Mouse (Mus musculus) liver, embryonic 14.5 days (tissue): ENCODE results near the gene Dact2. TPM values are rescaled to one million over a fixed set of nuclear protein-coding genes. Genes with fewer than 3 reads are reported as not detected.
A peak's percentile ranks its signal among the peaks of the same experiment; 100 is the strongest.

Experiments
- ATAC-seq: fragments of 200-750 bp; cut with Nextera tagmentation; 2 replicates; pipeline ENCODE4 v1.8.0; 2017; ENCODE audit warnings: moderate number of reproducible peaks, mild to moderate bottlenecking, moderate library complexity; ENCODE audit not compliant: insufficient read depth
- DNase-seq, 3 experiments: peaks; one replicate each; pipeline ENCODE4 v3.0.0-alpha.2; 2012 to 2013; ENCODE audit warnings: low read depth in 3 of 3, low spot score in 3 of 3
- H3K27ac ChIP-seq: fragments of 300-500 bp; sonication (generic); 2 replicates; pipeline ENCODE4 v1.5.1; 2014; ENCODE audit warnings: moderate library complexity, mild to moderate bottlenecking, control low read depth, inconsistent platforms
- H3K27me3 ChIP-seq: fragments of 300-500 bp; sonication (generic); 2 replicates; pipeline ENCODE4 v1.6.1; 2014; ENCODE audit warnings: mild to moderate bottlenecking, low read length, moderate library complexity; ENCODE audit not compliant: control insufficient read depth, insufficient read depth
- H3K36me3 ChIP-seq: fragments of 300-500 bp; sonication (generic); replicated peaks from 2 replicates; pipeline ENCODE4 v1.6.1; 2014; ENCODE audit warnings: low read depth; ENCODE audit not compliant: control insufficient read depth, insufficient read depth
- H3K4me1 ChIP-seq, 2 experiments: fragments of 200-500 bp in 1 of 2; fragments of 300-500 bp in 1 of 2; sonication (generic) in 1 of 2; replicated peaks; 2 replicates each; pipeline ENCODE4 v1.6.1; 2012 to 2014; ENCODE audit warnings: antibody characterized with exemption in 1 of 2, inconsistent platforms in 1 of 2, low read length in 1 of 2; ENCODE audit not compliant: control insufficient read depth in 2 of 2, insufficient read depth in 2 of 2
- H3K4me2 ChIP-seq: fragments of 300-500 bp; sonication (generic); 2 replicates; pipeline ENCODE4 v1.6.1; 2014; ENCODE audit warnings: low read depth, mild to moderate bottlenecking, control low read depth, moderate library complexity
- H3K4me3 ChIP-seq, 2 experiments: fragments of 200-500 bp in 1 of 2; fragments of 300-500 bp in 1 of 2; sonication (generic) in 1 of 2; 2 replicates each; pipeline ENCODE4 v1.5.1; 2012 to 2014; ENCODE audit warnings: low read depth in 2 of 2, low read length in 2 of 2, mild to moderate bottlenecking in 2 of 2, control low read depth in 1 of 2, inconsistent platforms in 1 of 2, moderate library complexity in 1 of 2; ENCODE audit not compliant: insufficient read depth in 1 of 2
- H3K9ac ChIP-seq: fragments of 300-500 bp; sonication (generic); replicated peaks from 2 replicates; pipeline ENCODE4 v1.6.1; 2014; ENCODE audit warnings: mild to moderate bottlenecking, control low read depth, moderate library complexity
- H3K9me3 ChIP-seq: fragments of 300-500 bp; sonication (generic); 2 replicates; pipeline ENCODE4 v1.6.1; 2016; ENCODE audit warnings: low read length, mixed read lengths; ENCODE audit not compliant: control insufficient read depth
- CTCF ChIP-seq: IDR thresholded peaks from 2 replicates; pipeline ENCODE4 v1.5.1; 2016; ENCODE audit warnings: antibody characterized with exemption, low read depth, control low read depth
- EP300 ChIP-seq: IDR thresholded peaks from 2 replicates; pipeline ENCODE4 v1.6.1; 2016; ENCODE audit warnings: antibody characterized with exemption, low read depth
- WGBS: fragments of 180-500 bp; shearing (Covaris S2); extraction: QIAGEN DNeasy Blood & Tissue Kit; methylation state at CpG from one replicate; pipeline ENCODE4 v1.1.7; 2014; ENCODE audit not compliant: insufficient replicate concordance; 5-methylcytosine and 5-hydroxymethylcytosine counted together
- polyA plus RNA-seq, 2 experiments: library from polyadenylated mRNA; depleted of rRNA in 1 of 2; stranded (reverse) in 1 of 2; unstranded in 1 of 2; fragments of >200 nt; fragmentation: Nextera tagmentation in 1 of 2; extraction: Ambion mirVana in 1 of 2; gene quantifications; 2 replicates each; pipeline versions ENCODE4 v1.2.1 to v1.2.3; 2012 to 2014

The Dact2 gene
- polyA plus RNA-seq, 2 experiments = 0.84 to 0.90 TPM

DNA sequence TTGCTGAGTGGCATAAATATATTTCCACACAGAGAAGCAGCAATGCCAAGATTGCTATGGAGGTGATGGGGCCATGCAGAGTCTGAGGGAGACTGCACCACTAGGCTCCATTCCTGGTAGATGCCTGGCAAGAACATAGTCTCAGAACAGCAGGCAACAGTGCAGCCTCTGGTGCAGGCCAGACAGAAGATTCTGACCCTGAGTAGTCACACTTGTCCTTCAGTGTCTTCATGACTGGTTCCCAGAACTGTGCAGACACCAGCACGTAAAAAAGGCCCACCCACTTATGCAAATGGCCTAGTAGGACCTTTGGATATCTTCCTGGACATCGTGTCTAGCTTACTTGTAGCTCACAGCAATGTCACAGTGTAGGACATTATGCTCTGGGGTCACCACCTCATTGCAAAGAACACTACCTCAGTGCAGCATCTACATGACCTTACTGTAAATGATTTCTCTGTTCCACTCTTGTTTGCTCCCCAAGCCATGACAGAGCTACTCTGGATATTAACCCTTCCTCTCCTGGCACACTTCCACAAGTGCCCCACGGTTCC, 9.9 kb upstream of the Dact2 start:
- Histone ChIP-seq H3K4me1 (no peaks in the 10 kb centered on the region), H3K4me2 (no peak overlapping the region), H3K9ac (no peak overlapping the region), H3K4me3 (no peak overlapping the region), H3K27ac (no peak overlapping the region), H3K9me3 (no peaks in the 10 kb centered on the region), H3K27me3 (no peaks in the 10 kb centered on the region), H3K36me3 (no peaks in the 10 kb centered on the region)
- no peak for TF ChIP-seq CTCF
- no peak for TF ChIP-seq EP300
- WGBS = 27% methylated on average over 3 of the region's 3 CpGs
- no peak for ATAC-seq
- no peak for DNase-seq

DNA sequence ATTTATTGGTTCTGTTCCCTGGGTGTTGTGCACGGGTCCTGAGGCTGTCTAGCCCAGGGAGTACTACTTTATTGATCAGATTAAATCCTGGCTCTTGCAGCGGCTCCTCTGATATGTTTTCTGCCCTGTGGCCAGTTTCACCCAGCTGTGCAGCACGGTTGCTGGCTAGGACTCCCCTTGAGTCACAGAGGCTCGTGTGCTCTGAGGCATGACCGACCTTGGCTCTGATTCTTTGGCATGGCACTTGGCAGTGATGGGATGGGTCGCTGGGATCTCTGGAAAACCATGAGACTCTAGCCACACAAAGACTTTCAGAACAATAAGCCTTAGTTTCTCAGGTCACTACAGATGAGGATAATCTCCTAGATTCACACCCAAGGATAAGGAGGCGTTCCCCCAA, 8.7 kb upstream of the Dact2 start:
- Histone ChIP-seq H3K27me3 (no peaks in the 10 kb centered on the region; the same call in 1 of the 2 replicates), H3K4me3 (no peak overlapping the region), H3K9ac (no peak overlapping the region), H3K4me2 (no peak overlapping the region), H3K9me3 (no peaks in the 10 kb centered on the region), H3K27ac (no peak overlapping the region), H3K36me3 (no peaks in the 10 kb centered on the region), H3K4me1 (no peaks in the 10 kb centered on the region)
- no peak for DNase-seq
- no peak for TF ChIP-seq CTCF
- TF ChIP-seq EP300 = no peak
- ATAC-seq = no peak
- 51% methylated on average over 7 of the region's 7 CpGs for WGBS

DNA sequence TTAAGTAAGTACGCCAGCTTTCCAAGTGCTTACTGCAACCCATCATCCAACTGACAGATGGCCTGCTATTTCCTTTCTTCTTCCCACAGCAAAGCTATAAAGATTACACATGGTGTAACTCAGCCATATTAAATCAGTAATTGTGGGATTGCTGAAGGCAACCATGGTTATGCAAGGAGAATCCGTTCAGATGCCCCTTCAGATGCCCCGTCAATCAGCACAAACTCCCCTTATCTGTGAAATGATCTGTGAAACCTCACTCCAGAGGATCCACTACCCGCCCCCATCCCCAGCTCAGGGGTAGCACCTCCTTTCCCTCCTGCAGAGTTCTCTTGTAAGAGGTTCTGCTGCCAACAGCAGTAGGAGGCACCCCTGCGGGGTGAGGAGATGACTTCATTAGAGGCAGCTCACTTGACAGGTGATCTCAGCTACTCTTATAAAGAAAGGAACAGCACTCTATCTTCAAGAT, 3.0 kb upstream of the Dact2 start:
- no peak overlapping the region for H3K27ac ChIP-seq
- no peak overlapping the region for H3K4me2 ChIP-seq
- no peak for DNase-seq
- no peak for ATAC-seq
- no peaks in the 10 kb centered on the region for H3K36me3 ChIP-seq
- H3K9ac ChIP-seq = no peak overlapping the region
- H3K27me3 ChIP-seq = peaks cover 28% of the 10 kb centered on the region
- no peak for TF ChIP-seq CTCF
- no peak for TF ChIP-seq EP300
- H3K4me1 ChIP-seq = no peaks in the 10 kb centered on the region; a peak in 1 of 4 replicates
- no peaks in the 10 kb centered on the region for H3K9me3 ChIP-seq
- H3K4me3 ChIP-seq = no peak overlapping the region
- 11% methylated on average over 5 of the region's 5 CpGs for WGBS

DNA sequence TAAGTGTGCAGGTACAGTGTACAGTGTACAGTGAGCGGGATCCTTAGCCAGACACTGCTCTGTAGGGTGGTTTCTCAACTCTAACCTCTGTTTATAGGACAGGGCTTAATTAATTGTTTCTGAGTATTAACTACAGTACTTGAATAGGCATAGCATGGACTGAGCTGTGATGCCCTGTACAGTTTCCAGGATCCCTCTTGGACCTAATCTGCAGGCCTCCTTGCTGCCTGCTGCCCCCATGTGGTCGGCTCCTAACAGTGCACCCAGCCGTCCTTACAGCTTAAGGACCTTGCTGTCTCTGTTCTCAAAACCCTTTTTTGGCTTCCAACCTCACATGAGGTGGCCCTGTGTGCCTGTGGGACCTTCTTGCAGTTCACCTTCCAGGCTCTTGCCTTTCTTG, 2.0 kb upstream of the Dact2 start:
- Histone ChIP-seq H3K9ac (no peak overlapping the region), H3K36me3 (no peaks in the 10 kb centered on the region), H3K4me2 (no peak overlapping the region), H3K27me3 (peaks cover 32% of the 10 kb centered on the region), H3K9me3 (no peaks in the 10 kb centered on the region), H3K27ac (no peak overlapping the region), H3K4me3 (no peak overlapping the region), H3K4me1 (peaks cover 0 to 2% of the 10 kb centered on the region in 2 experiments; a peak in 1 of 4 replicates)
- 22% methylated on average over 3 of the region's 3 CpGs for WGBS
- peak in 1 of 3 experiments; percentile 17 for DNase-seq
- no peak for ATAC-seq
- TF ChIP-seq EP300 (no peak), CTCF (peak; percentile 89)

DNA sequence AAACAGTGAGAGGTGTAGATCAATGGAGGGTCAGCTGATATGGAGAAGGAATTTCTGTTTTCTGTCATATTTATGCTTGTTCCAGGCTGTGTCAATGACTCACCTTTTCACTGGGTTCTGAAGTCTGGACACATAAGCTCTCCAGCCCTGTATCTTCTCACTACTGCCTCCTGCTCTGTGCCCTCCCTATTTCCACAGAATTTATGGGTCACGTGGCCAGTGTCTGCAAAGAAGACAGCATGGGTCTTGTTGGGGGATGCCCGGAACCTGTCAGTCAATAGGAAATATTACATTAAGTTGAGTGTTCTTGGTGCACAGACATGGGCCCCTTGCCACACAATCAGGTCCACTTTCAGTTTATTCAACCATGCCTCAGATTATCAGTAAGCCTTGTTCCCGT, 1.1 kb upstream of the Dact2 start:
- WGBS = 42% methylated on average over 3 of the region's 3 CpGs

More for the DNA sequence above, 1.1 kb upstream of the Dact2 start:
- Histone ChIP-seq H3K9me3 (no peaks in the 10 kb centered on the region), H3K4me1 (peaks cover 0 to 2% of the 10 kb centered on the region in 2 experiments; a peak in 1 of 4 replicates), H3K4me2 (no peak overlapping the region), H3K36me3 (no peaks in the 10 kb centered on the region), H3K27ac (no peak overlapping the region), H3K4me3 (no peak overlapping the region), H3K27me3 (peaks cover 32% of the 10 kb centered on the region), H3K9ac (no peak overlapping the region)
- DNase-seq (no peak), ATAC-seq (no peak)
- TF ChIP-seq CTCF (no peak), EP300 (no peak)
